ENCODE assay signal across 8 mouse cellular contexts in the genomic region with DNA sequence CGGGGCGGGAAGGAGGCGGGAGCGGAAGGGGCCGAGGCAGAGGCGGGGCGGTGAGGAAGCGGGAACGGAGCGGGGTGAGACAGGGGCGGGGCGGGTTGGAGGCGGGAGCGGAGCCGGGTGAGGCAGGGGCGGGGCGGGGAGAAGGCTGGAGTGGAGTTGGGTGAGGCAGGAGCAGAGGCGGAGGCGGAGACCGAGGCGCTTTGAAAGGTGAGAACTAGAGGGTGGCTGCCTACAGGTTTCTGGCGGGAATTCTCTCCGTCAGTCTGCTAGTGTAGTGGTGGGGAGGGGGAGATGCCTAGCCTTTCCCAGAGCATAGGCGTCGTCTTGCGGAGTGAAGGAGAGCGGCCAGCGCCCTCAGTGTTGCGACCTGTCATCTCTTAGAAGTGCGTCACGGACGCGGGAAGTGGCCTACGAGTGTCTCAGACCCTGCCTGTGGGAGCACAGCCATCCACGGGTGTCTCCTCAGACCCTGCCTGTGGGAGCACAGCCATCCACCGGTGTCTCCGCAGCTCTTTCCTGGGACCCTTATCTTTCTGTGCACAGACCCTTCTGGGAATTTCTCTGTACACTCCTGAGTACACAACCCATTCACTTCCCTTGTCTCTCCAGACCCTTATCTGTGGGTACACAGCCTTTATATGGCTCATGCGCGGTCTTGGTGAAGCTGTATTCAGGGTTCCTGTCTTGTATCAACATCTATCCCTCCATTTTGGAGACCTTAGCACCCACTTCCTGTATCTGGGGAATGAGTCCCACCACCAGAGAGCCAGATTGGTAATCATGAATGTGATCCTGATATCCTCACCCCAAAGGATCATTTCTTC. TPM values are rescaled to one million over a fixed set of nuclear protein-coding genes. Genes with fewer than 3 reads are reported as not detected.
DNase-seq lines count a peak whose midpoint lies in the region; ATAC-seq and TF ChIP-seq lines count a peak whose summit lies in the region.

TSS of gene Ccdc82 (plus strand) at position 141 of the 824 bp plus-strand sequence.

- H3K4me3 ChIP-seq in hindbrain, embryonic 14.5 days (replicated peaks; ENCODE audit: low read length), result peak within 1 kb of the TSS; percentile 70

- 4% methylated on average over 22 of the region's 39 CpGs for WGBS in hindbrain, embryonic 14.5 days

- TF ChIP-seq CTCF in Patski (IDR thresholded peaks at IDR 0.05), result no peak

- H3K4me2 ChIP-seq in hindbrain, embryonic 14.5 days (replicated peaks), result peak within 1 kb of the TSS; percentile 79

- peak; percentile 30 for DNase-seq in Patski (ENCODE audit: low read depth, low spot score)
- peak; percentile 92 to 97 for DNase-seq in cerebellum, postnatal 14 days
- DNase-seq in frontal cortex, postnatal 25 days (ENCODE audit: low spot score in 2 of 2), result peak; percentile 31 to 65
- peak; percentile 81 for DNase-seq in hindbrain, embryonic 14.5 days (ENCODE audit: low spot score)
- DNase-seq in left cerebral cortex, adult 11 months (ENCODE audit: low spot score), result peak; percentile 61
- DNase-seq in lung, postnatal 4 days, result peak; percentile 93 to 95
- DNase-seq in retina, postnatal 7 days (ENCODE audit: low read depth, low spot score), result peak; percentile 77
- peak; percentile 76 for DNase-seq in urinary bladder, adult 2 months (ENCODE audit: low spot score)

- ATAC-seq in Patski, result peak; percentile 97
- peak; percentile 98 for ATAC-seq in hindbrain, embryonic 14.5 days (ENCODE audit: low FRiP score)

- in situ Hi-C loops in Patski (cut with MboI; ENCODE audit: low pct_unique_long_range_greater_than_20kb), result no loop called here

- peak within 1 kb of the TSS; percentile 86 for H3K27ac ChIP-seq in hindbrain, embryonic 14.5 days

- peaks cover 25% of the 10 kb centered on the region for H3K4me1 ChIP-seq in hindbrain, embryonic 14.5 days (replicated peaks; ENCODE audit: control insufficient read depth, insufficient read depth, low read length)

- CTCF ChIA-PET in Patski (lab: Charles Lee), result no interaction called here

- H3K27me3 ChIP-seq in Patski, result no peaks in the 10 kb centered on the region
- no peaks in the 10 kb centered on the region for H3K27me3 ChIP-seq in hindbrain, embryonic 14.5 days (ENCODE audit: control insufficient read depth, insufficient read depth, low read length)

- POLR2A ChIA-PET in Patski (lab: Charles Lee), result no interaction called here

- no peaks in the 10 kb centered on the region for H3K9me3 ChIP-seq in hindbrain, embryonic 14.5 days (ENCODE audit: control insufficient read depth, low read length)

- H3K36me3 ChIP-seq in hindbrain, embryonic 14.5 days (replicated peaks; ENCODE audit: control insufficient read depth, insufficient read depth), result no peaks in the 10 kb centered on the region

- H3K9ac ChIP-seq in hindbrain, embryonic 14.5 days, result peak within 1 kb of the TSS; percentile 75

RNA-seq across cellular contexts. Expression of gene Ccdc82, which starts in this region (rescaled TPM):
- polyA plus RNA-seq in Patski (2021), result 11.8 TPM
- polyA plus RNA-seq in hindbrain, embryonic 14.5 days (2014; fragmentation: Nextera tagmentation; extraction: Ambion mirVana), result 15.6 and 17.7 TPM in 2 replicates
- polyA plus RNA-seq in urinary bladder, adult 2 months (2012; rRNA removed), result 33.1 and 34.8 TPM in 2 replicates

Comparison
In these comparisons a context has a peak if more than half of its experiments do, and no peak if none do; other contexts are left out.
1. Peak in every context shown above with its lines: DNase-seq, ATAC-seq, H3K4me3 ChIP-seq and H3K27ac ChIP-seq.
2. DNase-seq: peak in every context shown above with its lines; median percentile 94 in cerebellum, postnatal 14 days; 94 in lung, postnatal 4 days; 81 in hindbrain, embryonic 14.5 days; 77 in retina, postnatal 7 days; 76 in urinary bladder, adult 2 months; 61 in left cerebral cortex, adult 11 months; 48 in frontal cortex, postnatal 25 days; 30 in Patski.